Mouse (Mus musculus) T-cell, adult 2 months (primary cell): ENCODE results near the gene Rsrc1.

Experiments used
- DNase-seq: peaks from one replicate; pipeline ENCODE4 v3.0.0; 2022; ENCODE audit warnings: low spot score

Gene Rsrc1

GRCm38 (mm10) chr3:67280247-67280646 lies 299.1 kb downstream of the Rsrc1 start:
- no peak for DNase-seq

- DNase-seq: no peak
Observed at GRCm38 (mm10) chr3:67284039-67284438, 302.8 kb downstream of the Rsrc1 start.

- no peak for DNase-seq
Observed at GRCm38 (mm10) chr3:67284848-67285247, 303.7 kb downstream of the Rsrc1 start.

- DNase-seq: no peak
Observed at GRCm38 (mm10) chr3:67288664-67289063, 307.5 kb downstream of the Rsrc1 start.

- DNase-seq: no peak
Observed at GRCm38 (mm10) chr3:67289482-67289881, 308.3 kb downstream of the Rsrc1 start.

- no peak for DNase-seq
Observed at GRCm38 (mm10) chr3:67308725-67309124, 327.5 kb downstream of the Rsrc1 start.

- DNase-seq: no peak
Observed at GRCm38 (mm10) chr3:67309644-67310311, 328.6 kb downstream of the Rsrc1 start.

GRCm38 (mm10) chr3:67311436-67311835 lies 330.2 kb downstream of the Rsrc1 start:
- no peak for DNase-seq

GRCm38 (mm10) chr3:67322422-67322821 lies 341.2 kb downstream of the Rsrc1 start:
- DNase-seq: no peak

GRCm38 (mm10) chr3:67339558-67339957 lies 358.4 kb downstream of the Rsrc1 start:
- DNase-seq: no peak

GRCm38 (mm10) chr3:67340921-67341320 lies 359.7 kb downstream of the Rsrc1 start:
- no peak for DNase-seq

- DNase-seq: no peak
Observed at GRCm38 (mm10) chr3:67343004-67343662, 361.9 kb downstream of the Rsrc1 start.

GRCm38 (mm10) chr3:67344599-67344998 lies 363.4 kb downstream of the Rsrc1 start:
- DNase-seq: peak; percentile 26

- no peak for DNase-seq
Observed at GRCm38 (mm10) chr3:67346674-67347073, 365.5 kb downstream of the Rsrc1 start.

- DNase-seq: no peak
Observed at GRCm38 (mm10) chr3:67351406-67352127, 370.4 kb downstream of the Rsrc1 start.

GRCm38 (mm10) chr3:67352128-67352762 lies 371.1 kb downstream of the Rsrc1 start:
- DNase-seq: peak; percentile 24

- DNase-seq: no peak
Observed at GRCm38 (mm10) chr3:67352763-67353149, 371.6 kb downstream of the Rsrc1 start.

GRCm38 (mm10) chr3:67358376-67358775 lies 377.2 kb downstream of the Rsrc1 start:
- DNase-seq: no peak

GRCm38 (mm10) chr3:67366087-67366892 lies 385.1 kb downstream of the Rsrc1 start:
- no peak for DNase-seq

- no peak for DNase-seq
Observed at GRCm38 (mm10) chr3:67367481-67367880, 386.3 kb downstream of the Rsrc1 start.

GRCm38 (mm10) chr3:67369407-67370079 lies 388.4 kb downstream of the Rsrc1 start:
- DNase-seq: no peak
